Mouse (Mus musculus): ENCODE measurements around the gene Plekhg1.

- TF ChIP-seq CEBPB (IDR thresholded peaks at IDR 0.05; ENCODE audit: insufficient read depth, poor library complexity, severe bottlenecking) (no peak), MAX (IDR thresholded peaks at IDR 0.05; ENCODE audit: low read depth) (no peak), POLR2A (IDR thresholded peaks at IDR 0.05; ENCODE audit: insufficient read length, low read depth) (no peak), POLR2AphosphoS2 (IDR thresholded peaks at IDR 0.05; ENCODE audit: insufficient read length, low read depth) (no peak), TCF12 (IDR thresholded peaks at IDR 0.05; ENCODE audit: insufficient read depth, poor library complexity, severe bottlenecking) (no peak), E2F4 (IDR thresholded peaks at IDR 0.05; ENCODE audit: insufficient read depth) (no peak), MYOD1 (IDR thresholded peaks at IDR 0.05; ENCODE audit: control insufficient read depth in 1 of 3, insufficient read length in 2 of 3, low read depth in 2 of 3) (no peak), TCF3 (IDR thresholded peaks at IDR 0.05; ENCODE audit: insufficient read length, low read depth) (no peak), MYOG (IDR thresholded peaks at IDR 0.05; ENCODE audit: control insufficient read depth in 1 of 3, insufficient read depth in 1 of 3, insufficient read length in 2 of 3, low read depth in 2 of 3) (no peak), USF1 (IDR thresholded peaks at IDR 0.05; ENCODE audit: low read depth) (no peak), SRF (IDR thresholded peaks at IDR 0.05; ENCODE audit: control insufficient read depth, insufficient read length, low read depth) (no peak), REST (IDR thresholded peaks at IDR 0.05; ENCODE audit: insufficient read depth, insufficient read length) (no peak)
Observed at GRCm38 (mm10) chr10:3958591-3958990, 218.4 kb downstream of the Plekhg1 start.

Data from myocyte (in vitro differentiated cells).